ENCODE assay signal across 9 mouse cellular contexts in the genomic region with DNA sequence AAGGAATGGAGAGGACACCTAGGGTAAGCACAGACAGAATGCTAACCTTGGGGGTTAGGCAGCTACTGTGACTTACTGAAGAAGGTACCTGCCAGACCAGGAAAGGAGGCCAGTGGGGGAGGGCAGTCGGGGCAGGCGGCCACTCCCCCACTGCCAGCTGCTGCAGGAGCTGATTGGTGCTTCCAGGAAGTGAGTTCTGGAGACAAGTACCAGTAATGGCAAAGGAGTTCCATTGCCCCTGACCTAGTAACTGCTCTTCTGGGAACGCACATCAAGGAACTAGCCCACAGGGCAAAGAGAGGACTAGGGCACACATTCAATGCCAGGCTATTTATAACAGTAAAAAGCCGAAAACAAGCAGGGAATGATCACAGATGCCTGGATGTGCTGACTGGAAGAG. TPM values are rescaled to one million over a fixed set of nuclear protein-coding genes. Genes with fewer than 3 reads are reported as not detected.
A peak's percentile ranks its signal among the peaks of the same experiment; 100 is the strongest.
DNase-seq lines count a peak whose midpoint lies in the region; ATAC-seq and TF ChIP-seq lines count a peak whose summit lies in the region.
"Had no signal": no experiment of that assay in that cellular context is flagged by ENCODE, and none has a peak within 500 bp of the region (broad histone marks: within the 10 kb centered on the region; RNA-seq: fewer than 3 reads in every experiment).

No protein-coding gene starts in this region.

- H3K4me1 ChIP-seq in limb, embryonic 11.5 days (ENCODE audit: control insufficient read depth, insufficient read depth, low read length): peaks cover 13% of the 10 kb centered on the region
- peaks cover 42% of the 10 kb centered on the region for H3K4me1 ChIP-seq in limb, embryonic 10.5 days
- H3K4me1 ChIP-seq in brown adipose tissue, adult 24 weeks (ENCODE audit: control insufficient read depth, insufficient read depth, insufficient read length, low read length): peaks cover 41% of the 10 kb centered on the region
- H3K4me1 ChIP-seq in heart, embryonic 15.5 days (replicated peaks): peaks cover 65% of the 10 kb centered on the region
- peaks cover 22 to 32% of the 10 kb centered on the region in 2 experiments for H3K4me1 ChIP-seq in liver, embryonic 14.5 days (replicated peaks; ENCODE audit: control insufficient read depth in 2 of 2, insufficient read depth in 2 of 2, low read length in 1 of 2)

- H3K9ac ChIP-seq in limb, embryonic 11.5 days (ENCODE audit: low read length): peak overlapping the region; percentile 30
- H3K9ac ChIP-seq in heart, embryonic 15.5 days: no peak overlapping the region
- no peak overlapping the region for H3K9ac ChIP-seq in liver, embryonic 14.5 days (replicated peaks)
- H3K9ac ChIP-seq: limb, embryonic 12.5 days had no signal

- no peaks in the 10 kb centered on the region for H3K27me3 ChIP-seq in limb, embryonic 11.5 days (ENCODE audit: control insufficient read depth, insufficient read depth, low read length)
- H3K27me3 ChIP-seq in limb, embryonic 10.5 days (ENCODE audit: low read depth, poor library complexity, severe bottlenecking): no peaks in the 10 kb centered on the region
- H3K27me3 ChIP-seq in heart, embryonic 15.5 days: no peaks in the 10 kb centered on the region
- no peaks in the 10 kb centered on the region for H3K27me3 ChIP-seq in liver, embryonic 14.5 days (ENCODE audit: control insufficient read depth, insufficient read depth, low read length)
- H3K27me3 ChIP-seq: limb, embryonic 12.5 days had no signal

- no peak overlapping the region for H3K27ac ChIP-seq in limb, embryonic 11.5 days (replicated peaks; ENCODE audit: low read depth, low read length)
- H3K27ac ChIP-seq in limb, embryonic 10.5 days: no peak overlapping the region
- peak overlapping the region; percentile 84 for H3K27ac ChIP-seq in brown adipose tissue, adult 24 weeks (replicated peaks; ENCODE audit: low read depth, low read length)
- 0 out of 2 replicates have a peak overlapping the region, but pooled peaks have one; percentile 17 for H3K27ac ChIP-seq in heart, embryonic 15.5 days
- H3K27ac ChIP-seq in liver, embryonic 14.5 days: no peak overlapping the region
- H3K27ac ChIP-seq: limb, embryonic 12.5 days had no signal

- no peak for TF ChIP-seq CTCF in liver, embryonic 14.5 days (IDR thresholded peaks at IDR 0.05; ENCODE audit: low read depth)

- TF ChIP-seq EP300 in liver, embryonic 14.5 days (IDR thresholded peaks at IDR 0.05; ENCODE audit: low read depth): no peak

- H3K4me3 ChIP-seq in limb, embryonic 11.5 days (ENCODE audit: low read depth, low read length): no peak overlapping the region
- no peak overlapping the region for H3K4me3 ChIP-seq in limb, embryonic 10.5 days
- H3K4me3 ChIP-seq in brown adipose tissue, adult 24 weeks (ENCODE audit: insufficient read depth, low read depth, low read length): no peak overlapping the region
- H3K4me3 ChIP-seq in heart, embryonic 15.5 days: no peak overlapping the region
- H3K4me3 ChIP-seq in liver, embryonic 14.5 days (ENCODE audit: insufficient read depth in 1 of 2, low read depth in 2 of 2, low read length in 2 of 2): no peak overlapping the region
- H3K4me3 ChIP-seq: limb, embryonic 12.5 days had no signal

- no peak for DNase-seq in limb, embryonic 11.5 days (ENCODE audit: low spot score)
- no peak for DNase-seq in limb, embryonic 10.5 days (ENCODE audit: low spot score)
- DNase-seq in liver, embryonic 14.5 days (ENCODE audit: low read depth in 3 of 3, low spot score in 3 of 3): no peak
- DNase-seq in spleen, postnatal 10 days (ENCODE audit: low spot score in 2 of 2): no peak
- no peak for DNase-seq in layer of hippocampus, adult 11-12 months (ENCODE audit: low spot score)
- DNase-seq in layer of hippocampus, postnatal 14 days (ENCODE audit: low spot score in 2 of 2): no peak

- H3K4me2 ChIP-seq in limb, embryonic 11.5 days (ENCODE audit: low read depth, severe bottlenecking): no peak overlapping the region
- peak overlapping the region; percentile 21; the same call in 1 of the 2 replicates for H3K4me2 ChIP-seq in heart, embryonic 15.5 days
- H3K4me2 ChIP-seq in liver, embryonic 14.5 days (ENCODE audit: low read depth): peak overlapping the region; percentile 3; the same call in 1 of the 2 replicates

- WGBS in limb, embryonic 11.5 days: 68% methylated on average over 4 of the region's 4 CpGs
- WGBS in limb, embryonic 10.5 days: 66% methylated on average over 4 of the region's 4 CpGs
- WGBS in heart, embryonic 15.5 days: 38% methylated on average over 4 of the region's 4 CpGs
- 43% methylated on average over 4 of the region's 4 CpGs for WGBS in liver, embryonic 14.5 days (ENCODE audit: insufficient replicate concordance)

- no peak for ATAC-seq in limb, embryonic 11.5 days (ENCODE audit: insufficient number of reproducible peaks, low FRiP score, low TSS enrichment, low read depth)
- no peak for ATAC-seq in heart, embryonic 15.5 days (replicated peaks; ENCODE audit: insufficient number of reproducible peaks, insufficient read depth, low FRiP score, low read depth)
- no peak for ATAC-seq in liver, embryonic 14.5 days (ENCODE audit: insufficient read depth)

- no peaks in the 10 kb centered on the region for H3K36me3 ChIP-seq in limb, embryonic 11.5 days (ENCODE audit: control insufficient read depth, insufficient read depth, low read length)
- H3K36me3 ChIP-seq in limb, embryonic 10.5 days: peaks cover 48% of the 10 kb centered on the region
- no peaks in the 10 kb centered on the region for H3K36me3 ChIP-seq in heart, embryonic 15.5 days
- peaks cover 9% of the 10 kb centered on the region; the same call in 1 of the 2 replicates for H3K36me3 ChIP-seq in liver, embryonic 14.5 days (replicated peaks; ENCODE audit: control insufficient read depth, insufficient read depth, low read depth)

- no peaks in the 10 kb centered on the region for H3K9me3 ChIP-seq in limb, embryonic 11.5 days (ENCODE audit: control insufficient read depth, low read length)
- H3K9me3 ChIP-seq in limb, embryonic 10.5 days (replicated peaks): no peaks in the 10 kb centered on the region
- no peaks in the 10 kb centered on the region for H3K9me3 ChIP-seq in heart, embryonic 15.5 days (replicated peaks)
- H3K9me3 ChIP-seq in liver, embryonic 14.5 days (ENCODE audit: control insufficient read depth, low read length): no peaks in the 10 kb centered on the region
- H3K9me3 ChIP-seq: limb, embryonic 12.5 days had no signal

RNA-seq across cellular contexts. Expression of a gene that starts 3.1 kb away (rescaled TPM):
- 270 and 277 TPM in 2 replicates for polyA plus RNA-seq in limb, embryonic 11.5 days (2014; fragmentation: Nextera tagmentation; extraction: Ambion mirVana)
- polyA plus RNA-seq in limb, embryonic 10.5 days (2016; fragmentation: Nextera tagmentation; extraction: Ambion mirVana): 325 and 350 TPM in 2 replicates
- 73.4 and 85.4 TPM in 2 replicates for polyA plus RNA-seq in brown adipose tissue, adult 24 weeks (2012; ENCODE audit: insufficient read depth, insufficient read length, missing spikeins)
- 274 and 318 TPM in 2 replicates for polyA plus RNA-seq in heart, embryonic 15.5 days (2015; fragmentation: Nextera tagmentation; extraction: Ambion mirVana)
- polyA plus RNA-seq in liver, embryonic 14.5 days (2012; rRNA removed): 91.1 and 101 TPM in 2 replicates
- 62.6 and 74.3 TPM in 2 replicates for polyA plus RNA-seq in liver, embryonic 14.5 days (2014; fragmentation: Nextera tagmentation; extraction: Ambion mirVana)
- total RNA-seq in layer of hippocampus, postnatal 14 days (2021): 100 to 1,000 TPM; 281 to 286 TPM

RNA-seq across cellular contexts. Expression of a gene that starts 24.4 kb away (rescaled TPM):
- 37.9 and 43.6 TPM in 2 replicates for polyA plus RNA-seq in limb, embryonic 11.5 days (2014; fragmentation: Nextera tagmentation; extraction: Ambion mirVana)
- 30.2 and 38.9 TPM in 2 replicates for polyA plus RNA-seq in limb, embryonic 10.5 days (2016; fragmentation: Nextera tagmentation; extraction: Ambion mirVana)
- polyA plus RNA-seq in brown adipose tissue, adult 24 weeks (2012; ENCODE audit: insufficient read depth, insufficient read length, missing spikeins): 243 and 355 TPM in 2 replicates
- 15.4 and 20.0 TPM in 2 replicates for polyA plus RNA-seq in heart, embryonic 15.5 days (2015; fragmentation: Nextera tagmentation; extraction: Ambion mirVana)
- 6.1 and 6.3 TPM in 2 replicates for polyA plus RNA-seq in liver, embryonic 14.5 days (2012; rRNA removed)
- 12.8 and 15.2 TPM in 2 replicates for polyA plus RNA-seq in liver, embryonic 14.5 days (2014; fragmentation: Nextera tagmentation; extraction: Ambion mirVana)
- total RNA-seq in layer of hippocampus, postnatal 14 days (2021): 1 to 10 TPM; 4.8 to 5.8 TPM

RNA-seq across cellular contexts. Expression of a gene that starts 38.8 kb away (rescaled TPM):
- polyA plus RNA-seq in limb, embryonic 11.5 days (2014; fragmentation: Nextera tagmentation; extraction: Ambion mirVana): 30.3 and 30.6 TPM in 2 replicates
- polyA plus RNA-seq in limb, embryonic 10.5 days (2016; fragmentation: Nextera tagmentation; extraction: Ambion mirVana): 30.1 and 32.5 TPM in 2 replicates
- 132 and 147 TPM in 2 replicates for polyA plus RNA-seq in brown adipose tissue, adult 24 weeks (2012; ENCODE audit: insufficient read depth, insufficient read length, missing spikeins)
- 98.6 and 118 TPM in 2 replicates for polyA plus RNA-seq in heart, embryonic 15.5 days (2015; fragmentation: Nextera tagmentation; extraction: Ambion mirVana)
- polyA plus RNA-seq in liver, embryonic 14.5 days (2012; rRNA removed): 162 and 167 TPM in 2 replicates
- 235 and 236 TPM in 2 replicates for polyA plus RNA-seq in liver, embryonic 14.5 days (2014; fragmentation: Nextera tagmentation; extraction: Ambion mirVana)
- total RNA-seq in layer of hippocampus, postnatal 14 days (2021): 10 to 100 TPM; 84.7 to 89.0 TPM

RNA-seq across cellular contexts. Expression of a gene that starts 53.1 kb away (rescaled TPM):
- polyA plus RNA-seq in limb, embryonic 11.5 days (2014; fragmentation: Nextera tagmentation; extraction: Ambion mirVana): 23.0 and 25.1 TPM in 2 replicates
- polyA plus RNA-seq in limb, embryonic 10.5 days (2016; fragmentation: Nextera tagmentation; extraction: Ambion mirVana): 24.8 and 28.5 TPM in 2 replicates
- 16.2 and 37.3 TPM in 2 replicates for polyA plus RNA-seq in brown adipose tissue, adult 24 weeks (2012; ENCODE audit: insufficient read depth, insufficient read length, missing spikeins)
- 44.1 and 52.6 TPM in 2 replicates for polyA plus RNA-seq in heart, embryonic 15.5 days (2015; fragmentation: Nextera tagmentation; extraction: Ambion mirVana)
- polyA plus RNA-seq in liver, embryonic 14.5 days (2012; rRNA removed): 7.1 and 7.6 TPM in 2 replicates
- polyA plus RNA-seq in liver, embryonic 14.5 days (2014; fragmentation: Nextera tagmentation; extraction: Ambion mirVana): 7.3 and 7.7 TPM in 2 replicates
- total RNA-seq in layer of hippocampus, postnatal 14 days (2021): 10 to 100 TPM; 45.2 to 48.1 TPM

Comparison
In these comparisons a context has a peak if more than half of its experiments do, and no peak if none do; other contexts are left out.
1. H3K27ac ChIP-seq: peak in brown adipose tissue, adult 24 weeks (single experiment) and heart, embryonic 15.5 days (single experiment); none in limb, embryonic 11.5 days (single experiment), limb, embryonic 10.5 days (single experiment) and liver, embryonic 14.5 days (single experiment).